Mouse (Mus musculus): Measurements from ENCODE around the gene Itfg1.
"Not testable (repeated sequence)": the region's sequence is repeated elsewhere in the genome, so short reads cannot be mapped to it uniquely, and the experiment has no call there.

Gene Itfg1

DNA sequence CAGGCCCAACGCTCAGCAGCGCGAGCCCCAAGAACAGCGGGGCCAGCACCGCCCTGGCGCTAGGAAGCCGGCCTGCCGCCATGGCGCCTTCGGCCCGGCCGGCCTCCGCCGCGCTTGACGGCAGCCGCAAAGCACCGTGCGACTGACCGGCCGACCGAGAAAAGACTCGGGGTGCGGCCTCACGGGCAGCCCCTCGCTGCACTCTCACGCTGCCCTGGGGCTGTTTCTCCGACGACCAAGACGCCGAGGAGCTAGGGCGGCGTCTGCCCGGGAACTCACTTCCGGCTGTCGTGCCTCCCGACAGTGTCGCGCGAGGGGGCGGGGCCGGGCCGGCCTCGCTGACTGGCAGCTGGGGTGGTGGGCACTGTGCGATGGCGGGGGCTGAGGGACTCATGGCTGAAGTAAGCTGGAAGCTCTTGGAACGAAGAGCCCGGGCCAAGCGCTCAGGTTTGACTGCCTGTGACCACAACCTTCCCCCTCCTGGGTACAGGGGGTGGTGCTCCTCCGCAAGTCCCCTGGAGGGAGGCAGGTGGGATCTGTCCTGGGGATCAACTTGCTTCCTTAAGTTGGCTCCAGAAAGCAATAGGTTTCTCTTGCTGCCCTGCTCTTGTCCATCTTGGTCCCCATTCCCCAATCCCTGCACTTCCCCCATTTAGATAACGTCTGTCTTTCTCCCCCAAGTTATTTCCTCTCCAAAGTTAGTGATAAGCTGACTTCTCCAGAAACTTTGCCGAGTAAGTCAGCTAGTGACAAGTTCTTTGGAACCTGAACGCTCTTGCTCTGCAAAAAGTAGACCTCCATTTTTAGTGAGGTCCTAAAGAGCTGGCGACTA is at the start of gene Itfg1, which contains the start of gene Phkb:
Gene Itfg1 (minus strand): TSS at position 265 of the 832 bp plus-strand sequence.
Gene Phkb (plus strand): TSS at position 303 of the 832 bp plus-strand sequence.
- peak; percentile 85 to 86 for DNase-seq

- DNase-seq, result no peak
Measured at GRCm38 (mm10) chr8:85884811-85885210, 44.1 kb upstream of the Itfg1 start.

DNA sequence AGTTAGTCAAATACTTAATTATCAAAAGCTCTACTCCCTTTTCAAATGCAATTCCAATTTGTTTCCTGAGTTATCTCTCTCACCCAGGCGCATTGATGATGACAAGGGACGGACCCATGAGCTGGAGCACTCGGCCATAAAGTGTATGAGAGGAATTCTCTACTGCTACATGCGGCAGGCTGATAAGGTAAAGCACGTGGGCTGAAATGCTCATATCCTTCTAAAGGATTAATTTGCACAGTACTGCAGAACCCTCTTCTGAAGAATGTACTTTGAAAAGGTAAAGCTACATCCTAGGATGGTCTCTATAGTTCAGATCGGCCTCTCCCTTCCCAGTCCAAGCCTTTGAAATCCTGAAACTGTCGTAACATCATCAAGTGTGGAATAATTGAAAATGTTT is 38.9 kb upstream of the Itfg1 start:
- no peak for DNase-seq

- no peak for DNase-seq
Measured at GRCm38 (mm10) chr8:85877976-85878375, 37.3 kb upstream of the Itfg1 start.

DNA sequence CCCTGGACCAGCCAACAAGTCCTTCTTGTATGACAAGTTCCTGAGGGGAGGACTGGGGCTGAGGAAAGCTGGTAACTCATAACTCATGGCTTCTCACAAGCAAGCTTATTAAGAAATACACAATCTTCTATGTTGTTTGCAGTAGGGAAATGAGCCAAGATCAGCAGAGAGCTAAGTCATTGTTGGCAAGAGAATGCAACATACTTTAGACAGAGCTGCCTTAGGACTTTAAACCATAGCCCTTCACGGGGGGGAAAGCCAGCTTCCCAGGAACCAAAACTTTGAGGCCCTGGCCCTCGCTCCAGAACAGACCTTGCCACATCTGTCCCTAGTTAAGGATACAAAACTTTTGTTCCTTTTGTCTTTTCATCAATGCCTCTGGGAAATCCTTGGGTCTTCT is 30.9 kb upstream of the Itfg1 start:
- DNase-seq, result no peak

DNA sequence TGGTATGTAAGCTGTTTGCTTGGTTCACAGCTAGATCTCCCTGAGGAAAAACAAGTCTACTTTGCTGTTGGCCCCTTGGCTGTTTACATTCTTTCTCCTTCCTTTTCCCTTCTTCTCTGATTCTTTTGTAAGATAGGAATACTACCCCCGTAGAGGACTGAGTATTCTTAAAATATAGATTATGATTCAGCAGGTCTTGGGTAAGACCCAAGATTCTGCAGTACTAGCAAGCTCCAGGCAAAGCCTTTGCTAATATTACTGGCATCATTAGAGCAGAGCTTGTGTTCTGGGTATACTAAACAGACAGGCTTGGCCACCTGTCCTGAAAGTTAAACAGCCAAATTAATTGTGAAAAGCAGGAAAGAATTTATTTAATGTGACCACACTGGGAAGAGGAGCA is 21.7 kb upstream of the Itfg1 start:
- no peak for DNase-seq

GRCm38 (mm10) chr8:85860612-85861011 is 19.9 kb upstream of the Itfg1 start:
- no peak for DNase-seq

DNA sequence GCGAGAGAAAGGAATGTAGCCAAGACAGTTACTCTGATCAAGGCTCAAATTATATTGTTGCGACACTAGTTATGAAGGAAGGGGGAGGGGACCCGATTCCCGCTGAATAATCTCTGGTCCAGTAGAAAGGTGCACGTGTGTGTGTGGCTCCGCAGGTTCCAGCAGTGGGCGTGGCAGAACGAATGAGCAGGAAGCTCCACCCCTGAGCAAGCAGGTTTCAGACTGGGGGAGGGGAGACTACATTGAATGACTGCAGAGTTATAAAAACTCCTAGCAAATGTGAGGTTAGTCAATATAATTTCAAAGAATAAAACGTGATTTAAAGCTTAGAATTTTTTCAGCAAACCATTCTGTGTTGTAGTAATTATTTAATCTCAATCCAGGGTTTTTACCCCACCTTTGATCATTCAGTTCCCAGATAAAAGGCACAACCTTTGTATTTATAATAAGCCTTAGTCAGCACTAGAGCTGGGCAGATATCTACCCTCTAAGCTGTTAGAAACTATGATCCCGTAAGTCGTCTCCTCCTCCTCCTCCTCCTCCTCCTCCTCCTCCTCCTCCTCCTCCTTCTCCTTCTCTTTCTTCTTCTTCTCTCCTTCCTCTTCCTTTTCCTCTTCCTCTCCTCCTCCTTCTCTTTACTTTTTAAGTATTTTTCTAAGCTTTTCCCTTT is 16.6 kb upstream of the Itfg1 start:
- not testable (repeated sequence) for DNase-seq

DNA sequence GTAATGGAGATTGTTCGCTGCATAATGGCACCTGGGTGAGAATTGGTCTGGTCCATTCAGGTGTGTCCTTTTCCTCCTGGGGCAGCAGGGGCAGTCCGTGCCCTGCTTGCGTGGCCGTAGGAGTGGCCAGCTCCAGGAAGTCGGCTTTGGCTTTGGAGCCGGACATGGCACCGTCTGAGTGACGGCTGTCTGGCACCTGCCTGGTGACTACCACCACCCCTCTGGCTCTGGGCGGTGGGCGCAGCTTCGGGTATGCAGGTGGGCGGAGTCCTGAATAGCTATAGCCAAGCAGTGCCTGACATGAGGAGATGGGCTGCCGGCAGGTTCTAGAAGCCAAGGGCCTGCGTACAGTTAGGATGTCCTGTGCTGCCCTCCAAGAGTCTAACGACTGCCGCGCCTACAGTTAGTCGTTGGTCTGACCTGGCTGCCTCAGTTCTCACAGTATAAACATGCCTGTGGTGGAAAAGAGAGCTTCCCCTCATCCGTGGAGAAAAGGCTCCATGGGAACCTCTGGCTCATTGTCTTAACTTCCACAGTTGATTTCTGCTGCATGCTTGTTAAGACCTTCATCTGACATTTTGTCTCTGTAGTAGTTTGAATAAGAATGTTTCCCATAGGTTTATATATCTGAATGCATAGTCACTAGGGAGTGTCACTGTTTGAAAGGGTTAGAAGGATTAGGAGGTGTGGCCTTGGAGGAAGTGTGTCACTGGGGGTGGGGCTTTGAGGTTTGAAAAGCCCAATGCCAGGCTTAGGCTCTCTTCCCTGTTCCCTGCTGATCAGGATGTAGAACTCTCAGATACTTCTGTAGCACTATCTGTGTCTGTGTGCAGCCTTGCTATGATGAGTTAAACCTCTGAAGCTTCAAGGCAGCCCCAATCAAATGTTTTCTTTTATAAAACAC is 13.8 kb upstream of the Itfg1 start:
- DNase-seq, result no peak

DNA sequence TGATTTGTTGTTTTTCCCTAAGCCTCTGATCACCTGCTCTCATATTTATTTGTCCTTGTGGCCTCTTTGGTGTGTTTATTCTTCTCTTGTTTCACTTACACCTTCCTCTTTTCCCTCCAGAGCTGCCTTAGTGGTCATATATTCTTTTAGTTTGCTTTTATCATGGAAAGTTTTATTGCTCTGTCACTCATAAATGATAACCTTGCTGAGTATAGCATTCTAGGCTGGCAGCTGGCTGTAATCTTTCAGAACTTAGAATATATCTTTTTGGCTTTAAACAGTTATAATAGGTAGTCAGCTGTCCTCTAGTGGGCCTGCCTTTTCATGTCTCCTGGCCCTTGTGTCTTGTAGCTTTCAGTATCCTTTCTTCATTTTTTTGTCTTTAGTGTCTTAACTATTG is 5.2 kb upstream of the Itfg1 start:
- no peak for DNase-seq

DNA sequence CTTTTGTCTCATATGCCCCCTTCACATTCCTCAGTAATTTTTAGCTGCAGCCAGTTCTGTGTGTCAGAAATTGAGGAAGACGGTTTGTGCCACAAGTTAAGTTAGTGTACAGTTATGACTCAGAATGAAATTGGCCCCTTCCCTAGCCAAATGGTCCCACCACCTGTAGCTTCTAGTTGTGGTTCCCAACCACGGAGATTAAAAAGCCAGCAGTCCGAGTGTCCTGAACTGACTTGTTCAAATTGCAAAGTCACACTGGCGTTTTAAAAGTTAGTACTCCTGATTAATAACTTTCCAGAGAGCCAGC is 721 bp upstream of the Itfg1 start:
- no peak for DNase-seq

DNA sequence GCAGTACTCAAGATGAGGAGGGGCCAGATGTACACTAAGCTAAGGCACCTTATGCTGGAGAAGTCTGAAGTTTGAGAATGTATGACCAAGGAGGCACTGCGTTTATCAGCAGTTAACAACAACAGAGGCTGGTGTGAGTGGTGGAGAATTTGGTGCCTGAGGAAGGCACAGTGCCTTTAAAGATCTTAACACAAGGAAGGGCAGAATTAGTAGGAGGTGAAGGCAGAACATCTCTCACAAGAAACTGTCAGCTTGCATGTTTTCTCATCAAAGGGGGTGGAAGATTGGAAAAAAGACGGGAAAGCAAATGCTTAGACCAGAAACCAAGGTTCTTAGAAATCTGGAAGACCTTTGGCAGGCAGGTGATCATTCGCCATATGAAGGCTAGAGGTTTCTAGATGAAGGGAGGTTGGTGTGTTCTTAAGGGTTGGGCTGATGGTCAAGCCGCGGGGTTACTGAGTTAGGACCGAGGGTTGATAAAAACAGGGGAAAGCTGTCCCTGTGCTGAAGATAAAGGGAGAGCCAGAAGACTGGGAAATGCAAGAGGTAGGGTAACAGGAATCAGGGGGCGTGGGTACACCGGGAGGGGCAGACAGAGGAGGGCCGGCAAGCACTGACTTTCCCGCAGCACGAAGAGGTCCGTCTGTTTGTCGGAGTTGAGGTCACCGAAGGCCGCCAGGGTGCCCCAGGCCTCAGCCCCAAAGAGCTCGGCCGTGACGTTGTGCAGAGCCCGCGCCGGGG is 635 bp downstream of the Itfg1 start:
- DNase-seq, result no peak

- no peak for DNase-seq
Measured at GRCm38 (mm10) chr8:85813621-85814020, 27.1 kb downstream of the Itfg1 start.

DNA sequence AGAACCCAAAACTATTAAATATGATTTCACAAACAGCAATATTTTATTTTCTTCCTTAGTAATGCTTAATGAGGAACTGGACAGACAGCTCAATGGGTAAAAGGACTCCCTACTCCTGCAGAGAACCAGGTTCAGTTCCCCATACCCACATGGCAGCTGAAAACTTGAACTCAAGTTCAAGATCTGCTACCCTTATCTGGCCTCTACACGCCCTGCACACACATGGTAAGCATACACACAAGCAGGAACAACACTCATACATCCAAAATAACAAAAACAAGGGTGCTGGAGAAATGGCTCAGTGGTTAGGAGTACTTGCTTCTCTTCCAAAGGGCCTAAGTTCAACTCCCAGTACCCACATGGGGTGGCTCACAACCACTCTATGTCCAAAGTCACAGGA is 39.3 kb downstream of the Itfg1 start:
- DNase-seq, result no peak

GRCm38 (mm10) chr8:85800164-85800563 is 40.6 kb downstream of the Itfg1 start:
- no peak for DNase-seq

GRCm38 (mm10) chr8:85796392-85796791 is 44.3 kb downstream of the Itfg1 start:
- DNase-seq, result not testable (repeated sequence)

DNA sequence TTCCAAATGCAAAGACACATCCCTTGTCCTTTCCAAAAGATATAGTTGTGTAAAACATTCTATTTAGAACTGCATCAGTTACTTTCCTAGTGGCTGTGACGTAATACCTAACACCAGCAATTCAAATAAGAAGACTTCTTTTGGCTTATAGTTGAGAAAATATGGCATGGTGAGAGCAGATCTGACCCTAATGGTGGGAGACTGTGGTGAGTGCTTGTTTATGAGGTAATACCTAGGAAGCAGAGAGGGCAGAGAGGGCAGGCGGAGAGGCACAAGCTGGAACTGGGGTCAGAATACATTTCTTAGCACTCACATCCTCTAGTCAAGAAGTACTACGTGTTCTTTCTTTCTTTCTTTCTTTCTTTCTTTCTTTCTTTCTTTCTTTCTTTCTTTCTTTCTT is 52.4 kb downstream of the Itfg1 start:
- no peak for DNase-seq

GRCm38 (mm10) chr8:85787909-85788308 is 52.8 kb downstream of the Itfg1 start:
- DNase-seq, result no peak

DNA sequence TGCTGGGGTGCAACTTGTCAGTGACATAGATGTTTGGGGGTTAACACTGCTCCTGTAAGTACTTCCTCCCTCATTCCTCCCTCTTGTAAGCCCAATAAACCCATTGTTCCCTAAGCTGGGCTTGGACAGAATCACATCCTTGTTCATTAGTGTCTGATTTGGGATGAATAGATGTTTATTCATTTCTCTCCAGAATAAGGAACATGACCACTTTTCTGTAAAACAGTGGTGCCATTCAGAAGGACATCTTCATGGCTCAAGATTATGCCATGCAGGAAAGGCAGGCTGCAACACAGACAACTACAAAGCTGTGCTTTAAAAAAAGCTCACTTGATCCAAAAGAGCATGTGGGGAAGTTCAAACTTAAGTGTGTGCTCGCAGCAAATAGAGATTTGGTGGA is 55.2 kb downstream of the Itfg1 start:
- DNase-seq, result no peak

DNA sequence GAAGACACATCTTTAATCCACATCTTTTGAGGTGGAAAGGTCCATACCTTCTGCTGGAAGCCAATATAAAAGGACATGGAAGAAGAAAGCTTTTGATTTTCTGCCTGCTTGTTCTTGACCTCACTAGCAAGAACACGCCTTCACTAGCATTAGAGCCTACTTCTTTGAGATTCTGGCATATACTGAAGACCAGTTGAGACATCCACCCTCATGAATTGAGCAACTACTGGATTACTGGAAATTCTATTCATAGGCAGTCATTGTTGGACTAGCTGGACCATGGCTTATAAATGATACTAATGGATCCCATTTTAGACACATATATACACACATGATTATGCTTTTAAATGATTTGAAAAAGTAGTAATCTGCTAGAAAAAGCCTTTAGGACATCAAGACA is 56.9 kb downstream of the Itfg1 start:
- no peak for DNase-seq

GRCm38 (mm10) chr8:85780091-85780490 is 60.6 kb downstream of the Itfg1 start:
- no peak for DNase-seq

DNA sequence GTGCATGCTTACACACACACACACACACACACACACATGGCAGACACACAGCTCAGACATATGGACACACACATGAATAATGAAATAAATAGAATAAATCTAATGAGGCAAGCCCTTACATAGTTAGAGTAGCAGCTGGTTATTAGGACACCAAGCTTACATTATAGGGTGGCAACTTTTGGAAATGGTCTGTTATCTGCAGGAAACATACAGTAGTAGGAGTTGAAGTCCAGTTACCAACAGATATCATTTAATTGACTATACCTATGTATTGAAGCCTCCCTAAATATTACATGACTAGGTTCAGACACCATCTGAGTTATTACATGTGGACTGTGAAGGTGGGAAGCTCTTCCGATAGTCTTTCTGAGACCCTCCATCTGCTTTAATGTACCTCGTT is 95.7 kb downstream of the Itfg1 start:
- DNase-seq, result no peak

- DNase-seq, result no peak
Measured at GRCm38 (mm10) chr8:85730545-85730944, 110.2 kb downstream of the Itfg1 start.

Measured in thymus, adult 18-20 months (tissue).